Mouse (Mus musculus): ENCODE measurements at regions not wholly inside any gene's neighbourhood (a gene's known extent, or its start where the extent isn't known, plus 50 kb on each side); places are given as distances from the start of the nearest gene placed in this dataset.
"Not testable (repeated sequence)": the region's sequence is repeated elsewhere in the genome, so short reads cannot be mapped to it uniquely, and the experiment has no call there.

DNA sequence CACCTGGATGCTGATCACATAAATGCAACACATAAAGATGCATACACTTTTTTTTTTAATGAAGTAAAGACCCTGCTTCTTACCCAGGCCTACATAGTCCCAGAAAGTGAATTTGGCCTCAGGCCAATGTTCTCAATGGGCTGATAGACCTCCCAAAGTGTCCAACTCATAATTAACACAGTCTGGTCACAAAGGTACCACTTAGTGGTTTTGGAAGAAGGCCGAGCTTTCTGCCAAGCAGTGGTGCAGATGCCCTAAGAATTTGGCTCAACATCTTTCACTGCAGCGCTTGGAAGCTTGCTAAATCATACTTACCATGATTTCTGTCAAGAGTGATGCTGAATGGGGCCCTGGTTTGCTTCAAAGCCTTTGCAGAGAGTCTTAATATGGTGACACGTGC is 706.4 kb upstream of the Rag2 start:
- intact Hi-C loops (cut with DNase I): no loop called here

GRCm38 (mm10) chr2:100919537-100920212 is 704.8 kb upstream of the Rag2 start:
- intact Hi-C loops (cut with DNase I): no loop called here

DNA sequence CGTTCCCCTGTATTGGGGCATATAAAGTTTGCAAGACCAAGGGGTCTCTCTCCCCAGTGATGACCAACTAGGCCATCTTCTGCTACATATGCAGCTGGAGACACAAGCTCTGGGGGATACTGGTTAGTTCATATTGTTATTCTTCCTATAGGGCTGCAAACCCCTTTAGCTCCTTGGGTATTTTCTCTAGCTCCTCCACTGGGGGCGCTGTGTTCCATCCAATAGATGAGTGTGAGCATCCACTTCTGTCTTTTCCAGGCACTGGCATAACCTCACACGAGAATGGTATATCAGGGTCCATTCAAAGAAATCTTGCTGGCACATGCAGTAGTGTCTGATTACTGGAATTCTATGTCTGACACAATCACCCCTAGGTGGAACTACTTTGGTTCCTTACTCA is 675.9 kb upstream of the Rag2 start:
- intact Hi-C loops (cut with DNase I): not testable (repeated sequence)

- intact Hi-C loops (cut with DNase I): no loop called here
Observed at GRCm38 (mm10) chr2:100959412-100959811, 665.1 kb upstream of the Rag2 start.

DNA sequence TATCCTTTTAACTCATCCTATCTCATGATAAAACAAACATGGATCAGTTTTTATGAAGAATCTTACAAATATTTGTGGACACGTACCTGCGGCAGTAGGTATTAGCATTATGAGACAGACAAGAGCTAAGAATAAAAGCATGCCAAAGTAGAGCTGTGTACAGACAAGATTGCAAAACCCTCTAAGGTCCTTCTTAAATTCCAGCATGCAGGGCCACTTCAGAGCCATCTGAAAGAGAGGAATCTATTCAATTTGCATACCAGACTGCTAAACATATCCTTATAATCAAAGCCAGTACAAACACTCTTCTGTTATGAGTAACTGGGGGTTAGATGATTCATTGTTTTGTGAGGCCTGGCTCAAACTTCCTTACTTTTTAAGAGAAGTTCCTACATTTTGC is 659.9 kb upstream of the Rag2 start:
- intact Hi-C loops (cut with DNase I): no loop called here

DNA sequence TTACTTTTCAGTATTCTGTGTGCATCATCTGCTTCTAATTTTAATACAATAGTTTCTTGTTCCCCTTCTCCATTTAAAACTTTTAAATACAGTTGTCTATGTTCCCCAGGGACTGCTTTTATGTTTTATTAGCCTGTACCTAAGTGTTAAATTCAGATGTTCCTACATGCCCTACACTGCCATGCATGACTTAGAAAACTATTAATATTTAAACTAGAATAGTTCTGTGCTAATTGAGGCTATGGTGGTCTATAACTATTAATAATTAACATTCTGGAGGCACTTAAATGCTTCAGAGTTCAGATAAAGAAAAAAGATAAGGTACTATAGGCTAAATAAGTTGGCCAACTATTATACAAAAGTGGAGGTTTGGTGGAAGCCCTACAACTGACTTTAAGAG is 647.3 kb upstream of the Rag2 start:
- intact Hi-C loops (cut with DNase I): no loop called here

GRCm38 (mm10) chr2:100982362-100982761 is 642.2 kb upstream of the Rag2 start:
- intact Hi-C loops (cut with DNase I): no loop called here

GRCm38 (mm10) chr2:101015353-101015752 is 609.2 kb upstream of the Rag2 start:
- intact Hi-C loops (cut with DNase I): no loop called here

- intact Hi-C loops (cut with DNase I): no loop called here
Observed at GRCm38 (mm10) chr2:101019384-101019783, 605.1 kb upstream of the Rag2 start.

DNA sequence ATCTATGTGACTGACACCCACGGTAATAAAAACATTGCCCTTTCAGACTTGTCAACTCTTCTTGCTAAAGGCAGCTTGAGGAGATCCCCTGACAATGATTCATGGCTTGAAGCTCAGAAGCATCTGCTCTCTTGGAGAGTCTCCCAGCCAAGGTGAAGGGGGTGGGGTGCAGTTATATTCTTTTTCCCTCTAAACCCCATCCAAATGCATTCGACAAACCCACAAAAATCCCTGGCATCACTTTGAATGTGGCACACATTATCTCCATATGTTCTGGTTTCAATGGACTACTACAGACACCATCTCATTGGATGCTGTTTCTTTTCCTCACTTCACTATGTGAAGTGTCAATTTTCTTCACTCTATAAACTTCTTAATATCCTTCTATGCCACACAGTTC is 603.0 kb upstream of the Rag2 start:
- intact Hi-C loops (cut with DNase I): no loop called here

DNA sequence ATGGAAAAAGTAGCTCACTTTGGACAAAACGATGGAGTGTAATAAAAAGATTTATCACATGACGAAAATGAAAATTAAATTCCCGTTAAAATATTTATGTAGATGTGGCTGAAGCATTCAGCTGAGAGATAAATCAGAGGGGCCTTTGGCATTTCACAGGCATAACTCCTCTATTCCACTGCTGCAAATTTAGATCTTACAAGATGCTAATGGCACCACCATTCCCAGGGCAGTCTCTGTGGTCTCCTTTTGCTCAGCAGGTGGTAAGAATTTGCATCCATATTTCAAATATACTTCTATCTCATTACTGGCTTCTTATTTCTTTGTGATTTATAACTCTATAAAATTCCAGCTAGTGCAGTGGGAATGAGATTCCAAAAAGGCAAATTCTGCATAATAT is 581.5 kb upstream of the Rag2 start:
- intact Hi-C loops (cut with DNase I): no loop called here

DNA sequence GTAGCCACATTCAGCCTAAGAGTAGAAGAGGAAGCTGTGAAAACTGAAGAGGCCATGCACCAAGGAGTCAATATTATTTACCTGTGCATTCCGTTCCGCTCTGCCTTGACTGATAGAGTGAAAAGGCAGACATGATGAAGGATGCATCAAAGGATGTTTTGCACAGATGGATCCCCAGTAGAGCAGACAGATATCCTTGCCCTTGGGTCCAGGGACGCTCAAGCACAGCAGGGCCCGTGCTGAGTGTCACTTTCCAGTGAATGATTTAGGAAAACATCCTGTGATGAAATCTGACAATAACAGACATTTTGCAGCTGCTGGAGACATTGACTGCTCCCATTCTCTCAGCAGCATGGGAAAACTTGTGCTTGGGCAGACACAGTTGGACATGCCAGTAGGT is 561.6 kb upstream of the Rag2 start:
- intact Hi-C loops (cut with DNase I): no loop called here

DNA sequence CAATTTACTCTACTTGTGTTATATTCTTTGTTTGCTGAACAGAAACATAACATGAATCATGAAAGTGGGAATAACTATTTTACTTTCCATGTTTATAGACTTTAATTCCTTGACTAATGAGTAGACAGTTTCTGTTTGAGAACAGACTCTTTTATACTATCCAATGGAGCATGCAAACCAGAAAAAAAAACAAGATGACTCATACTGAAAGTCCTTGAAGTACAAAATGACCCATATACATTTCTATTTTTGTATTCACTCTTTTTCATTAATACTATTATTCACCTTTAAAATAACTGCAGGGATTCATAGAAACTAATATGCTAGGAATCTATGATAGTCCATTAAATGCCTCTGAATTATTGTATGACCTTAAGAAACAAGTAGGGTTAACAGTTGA is 549.5 kb upstream of the Rag2 start:
- intact Hi-C loops (cut with DNase I): no loop called here

DNA sequence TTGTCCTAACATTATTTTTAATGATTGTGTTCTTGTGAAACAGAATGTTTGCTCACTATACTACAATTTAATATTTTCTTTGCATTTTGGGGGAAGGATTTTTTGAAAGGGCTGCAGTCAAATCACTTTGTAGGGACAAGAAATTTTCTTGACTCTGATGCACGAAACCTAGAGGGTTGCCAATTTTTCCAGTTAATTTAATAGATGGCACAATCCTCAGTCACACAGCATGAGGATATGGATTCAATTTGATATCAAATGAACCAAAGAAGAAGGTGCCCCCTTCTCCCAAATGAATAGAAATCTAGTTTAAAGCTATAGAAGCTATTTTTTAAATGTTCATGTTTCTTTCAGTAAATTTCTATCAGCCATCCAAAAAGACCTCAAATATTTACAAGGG is 544.3 kb upstream of the Rag2 start:
- intact Hi-C loops (cut with DNase I): no loop called here

DNA sequence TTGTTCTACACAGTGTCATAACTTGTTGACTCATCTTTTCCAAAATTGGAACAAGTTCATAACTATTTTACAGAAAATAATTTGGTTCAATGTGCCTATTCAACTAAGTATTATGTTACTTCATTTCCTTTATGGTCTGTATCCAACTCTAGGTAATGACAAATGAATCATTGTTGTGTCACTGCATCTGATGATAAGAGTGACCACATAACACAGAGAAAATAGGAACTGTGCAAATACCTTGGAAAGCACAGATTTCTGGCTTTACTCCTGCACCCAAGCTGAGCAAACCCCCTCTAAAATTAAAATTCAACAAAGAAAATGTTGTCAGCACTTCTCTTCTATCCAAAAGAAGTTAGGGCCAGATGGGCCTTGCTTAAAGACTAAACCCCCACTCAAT is 540.7 kb upstream of the Rag2 start:
- intact Hi-C loops (cut with DNase I): no loop called here

DNA sequence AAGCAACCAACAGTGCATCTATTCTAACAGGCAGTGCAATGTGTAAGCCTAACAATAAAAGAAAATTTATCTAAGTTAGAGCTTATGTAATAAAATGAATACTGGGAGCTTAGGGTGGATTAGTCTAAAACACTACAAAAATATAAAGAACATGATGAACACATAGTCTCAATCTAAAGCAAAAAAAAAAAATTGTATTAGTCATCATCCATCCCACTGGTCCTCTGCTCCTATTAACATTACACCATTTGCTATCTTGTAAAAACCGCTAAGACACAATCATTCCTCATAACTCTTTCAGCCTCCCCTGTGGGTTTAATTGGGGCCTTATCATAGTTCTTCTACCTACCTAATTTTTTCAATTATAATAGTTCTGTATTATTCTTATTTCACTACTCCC is 539.9 kb upstream of the Rag2 start:
- intact Hi-C loops (cut with DNase I): no loop called here

DNA sequence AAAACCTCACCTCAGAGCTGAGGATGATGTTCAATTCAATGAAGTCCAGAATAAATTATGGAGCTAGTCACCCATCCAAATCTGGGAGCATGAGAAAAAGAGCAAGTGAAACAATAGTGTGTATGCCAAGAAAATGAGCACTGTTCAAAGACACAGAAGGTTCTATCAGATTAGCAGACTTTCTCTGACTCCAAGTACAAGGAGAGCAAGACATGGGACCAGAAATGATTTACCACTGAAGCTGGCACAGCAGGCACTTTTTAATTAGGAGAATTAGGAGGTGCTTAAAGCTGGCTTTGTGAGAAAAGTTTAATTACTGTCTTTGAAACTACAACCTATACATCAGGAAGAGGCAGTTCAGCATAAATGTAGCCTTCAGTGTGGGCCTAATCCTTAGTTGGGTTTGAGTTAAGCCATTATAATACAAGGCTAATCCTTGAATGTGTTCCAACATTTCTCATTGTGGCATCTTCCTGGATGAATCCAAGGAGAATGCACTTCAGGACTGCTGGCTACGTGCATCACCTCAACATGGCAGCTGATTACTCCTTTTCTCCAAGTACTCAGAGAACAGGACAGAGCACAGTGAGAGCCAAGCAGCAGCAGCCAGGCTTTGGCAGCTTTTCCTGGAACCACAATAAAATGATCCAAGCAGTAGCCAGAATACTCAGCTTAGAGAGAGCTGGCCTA is 517.2 kb upstream of the Rag2 start:
- intact Hi-C loops (cut with DNase I): no loop called here

- intact Hi-C loops (cut with DNase I): no loop called here
Observed at GRCm38 (mm10) chr2:101136867-101137266, 487.7 kb upstream of the Rag2 start.

DNA sequence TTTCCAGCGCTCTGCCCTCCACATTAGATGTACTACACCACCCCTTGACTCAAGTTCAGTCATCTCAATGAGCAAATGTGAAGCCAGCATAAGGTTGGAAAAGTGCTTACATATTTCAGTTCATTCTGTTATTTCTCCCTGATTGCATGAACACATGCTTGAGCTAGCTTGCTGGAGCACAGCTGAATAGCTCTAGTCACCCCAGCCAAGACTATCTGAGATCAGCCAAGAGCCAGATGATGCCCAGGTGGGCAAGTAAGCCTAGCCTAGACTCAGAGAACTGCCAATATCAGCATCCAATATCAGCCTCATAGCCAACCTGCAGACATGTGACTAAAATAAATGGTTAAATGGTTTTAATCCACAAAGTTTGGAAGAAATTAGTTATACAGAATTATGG is 484.6 kb upstream of the Rag2 start:
- intact Hi-C loops (cut with DNase I): no loop called here

GRCm38 (mm10) chr2:101156755-101157271 is 467.7 kb upstream of the Rag2 start:
- intact Hi-C loops (cut with DNase I): loop anchor here (5.0 kb wide), 1 partner anchor 1920 kb away; no protein-coding TSS in a partner anchor

- intact Hi-C loops (cut with DNase I): loop anchor here (5.0 kb wide), 1 partner anchor 1922 kb away; no protein-coding TSS in a partner anchor
Observed at GRCm38 (mm10) chr2:101159276-101159675, 465.2 kb upstream of the Rag2 start.

- intact Hi-C loops (cut with DNase I): no loop called here
Observed at GRCm38 (mm10) chr2:101165942-101166341, 458.6 kb upstream of the Rag2 start.

GRCm38 (mm10) chr2:101172806-101173205 is 451.7 kb upstream of the Rag2 start:
- intact Hi-C loops (cut with DNase I): no loop called here

Data from adrenal gland (tissue).